Mouse (Mus musculus) cerebellum, postnatal 10 days (tissue): Measurements from ENCODE around the gene Cdhr2.
A peak's percentile ranks its signal among the peaks of the same experiment; 100 is the strongest.

Experiments
- DNase-seq, 2 experiments: peaks; one replicate each; pipeline ENCODE4 v3.0.0; 2021; ENCODE audit warnings: mixed read lengths in 2 of 2

Cdhr2 gene

DNA sequence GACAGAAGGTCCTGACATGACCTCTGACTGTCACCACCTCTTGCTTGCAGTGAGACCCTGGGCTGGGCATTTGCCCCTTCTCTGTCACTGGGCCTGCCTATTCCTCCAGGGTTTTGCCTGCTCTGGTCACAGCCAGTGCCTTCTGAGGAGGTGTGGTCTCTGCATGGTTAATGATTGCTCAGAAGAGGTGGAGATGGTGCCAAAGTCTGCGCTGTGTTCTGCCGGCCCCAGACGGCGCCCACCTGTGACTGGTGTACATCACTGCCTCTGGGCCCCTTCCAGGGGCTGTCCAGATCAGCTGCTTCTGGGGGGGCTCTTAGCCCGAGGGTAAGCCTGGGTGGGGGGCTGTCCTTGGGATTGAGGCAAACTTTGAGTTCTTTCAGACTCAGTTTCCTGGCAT, at the start of gene Cdhr2:
Gene Cdhr2, plus strand, starts transcription at position 219 of the 400 bp plus-strand sequence.
- DNase-seq: no peak

DNA sequence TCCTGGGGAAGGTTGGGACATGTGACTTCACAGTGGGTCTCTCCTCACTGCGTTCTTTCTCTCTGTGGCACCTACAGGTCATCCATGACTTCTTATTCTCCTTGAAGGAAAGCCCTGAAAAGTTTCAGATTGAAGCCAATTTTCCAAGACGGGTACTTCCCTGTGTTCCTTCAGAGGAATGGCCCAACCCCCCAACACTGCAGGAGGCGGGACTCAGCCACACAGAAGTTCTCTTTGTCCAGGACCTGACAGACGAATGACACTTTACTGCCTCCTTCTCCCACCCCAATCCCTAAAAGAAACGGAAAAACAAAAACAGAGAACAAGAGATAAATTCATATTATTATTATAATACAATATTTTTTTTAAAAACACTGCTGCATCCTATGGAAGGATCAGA, 40.4 kb upstream of the Cdhr2 start:
- no peak for DNase-seq

DNA sequence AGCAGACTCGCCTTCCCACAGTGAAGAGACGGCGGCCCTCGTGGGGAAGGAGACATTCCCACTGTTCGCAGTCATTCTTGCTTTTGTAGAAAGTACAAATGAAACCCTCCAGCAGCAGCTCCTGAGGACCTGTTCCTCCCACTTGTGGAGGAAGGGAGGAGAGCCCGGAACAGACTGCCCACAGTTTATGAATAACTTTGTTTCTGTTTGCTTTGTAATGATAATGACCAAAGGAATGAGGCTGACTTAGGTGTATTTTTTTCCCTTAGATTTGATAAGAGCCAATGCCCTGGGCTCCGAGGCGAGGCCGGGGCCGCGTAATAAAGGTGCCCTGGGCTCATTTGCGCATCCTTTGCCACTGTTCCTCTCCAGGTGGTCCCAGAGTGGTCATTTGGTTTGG, 39.9 kb upstream of the Cdhr2 start:
- DNase-seq: no peak

DNA sequence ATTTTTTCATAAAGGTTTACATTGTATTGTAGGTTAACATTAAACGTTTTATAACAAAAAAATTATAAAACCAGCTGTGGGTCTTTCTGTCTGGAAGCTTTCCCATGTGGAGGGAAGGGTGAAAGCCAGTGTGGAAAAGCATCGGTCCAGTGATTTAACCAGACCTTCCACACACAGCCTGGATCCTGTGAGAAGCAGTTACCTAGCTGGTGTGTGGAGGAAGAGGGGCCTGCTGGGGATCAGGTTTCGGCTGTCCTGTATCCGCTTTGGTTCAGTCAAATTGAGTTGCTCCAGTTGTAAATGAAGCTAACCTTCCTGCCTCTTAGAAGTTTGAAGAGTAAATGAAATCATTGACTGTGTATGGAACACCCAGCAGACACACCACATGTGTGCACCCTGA, 37.3 kb upstream of the Cdhr2 start:
- DNase-seq: no peak

DNA sequence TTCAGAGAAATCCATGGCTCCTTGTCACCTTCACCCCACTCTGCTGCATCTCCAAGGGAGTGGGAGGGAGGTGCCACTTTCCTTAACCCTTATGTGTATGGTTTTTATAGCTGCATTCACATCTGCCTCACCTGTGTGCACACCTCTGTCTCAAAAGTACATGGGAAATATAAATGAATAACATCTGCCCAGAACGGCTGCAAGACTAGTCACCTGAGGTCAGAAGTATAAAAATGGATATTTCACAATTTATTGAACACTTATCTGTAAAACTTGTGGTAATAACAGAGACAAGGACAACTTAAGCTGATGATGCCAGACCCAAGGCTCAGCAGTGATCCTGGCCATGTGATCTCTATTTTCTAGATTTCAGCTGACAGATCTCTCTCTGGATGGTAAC, 36.8 kb upstream of the Cdhr2 start:
- no peak for DNase-seq

DNA sequence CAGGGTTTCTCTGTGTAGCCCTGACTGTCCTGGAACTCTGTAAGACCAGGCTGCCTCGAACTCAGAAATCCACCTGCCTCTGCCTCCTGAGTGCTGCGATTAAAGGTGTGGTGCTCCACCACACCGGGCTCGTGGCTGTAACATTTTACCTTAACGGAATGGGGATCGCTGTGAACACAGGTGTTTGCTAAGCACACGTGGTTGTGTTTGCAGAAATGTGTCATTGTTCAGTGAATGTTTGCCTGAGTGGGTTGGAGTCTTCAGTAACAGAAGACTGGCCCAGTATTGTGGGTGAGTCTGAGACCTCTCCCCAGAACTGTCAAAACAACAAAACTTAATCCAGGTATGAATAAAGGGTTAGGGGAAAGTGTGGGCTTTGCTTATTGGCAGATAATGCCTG, 36.2 kb upstream of the Cdhr2 start:
- DNase-seq: no peak

DNA sequence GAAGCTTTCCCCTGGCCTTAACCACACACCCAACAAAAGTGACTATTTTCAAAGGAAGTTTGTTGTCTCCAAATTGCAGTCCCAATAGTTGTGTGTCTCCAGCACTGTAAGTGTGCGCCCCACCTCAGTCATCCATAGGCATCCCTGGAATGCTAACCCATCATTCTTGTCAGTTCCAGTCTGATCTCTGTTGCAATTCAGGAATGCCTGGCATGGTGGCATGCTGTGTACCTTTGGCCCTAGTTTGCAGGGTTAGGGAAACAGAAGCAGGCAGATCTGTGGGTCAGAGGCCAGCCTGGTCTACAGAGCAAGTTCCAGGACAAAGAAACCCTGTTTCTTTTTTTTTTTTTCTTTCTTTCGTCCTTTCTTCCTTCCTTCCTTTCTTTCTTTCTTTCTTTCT, 30.8 kb upstream of the Cdhr2 start:
- no peak for DNase-seq

DNA sequence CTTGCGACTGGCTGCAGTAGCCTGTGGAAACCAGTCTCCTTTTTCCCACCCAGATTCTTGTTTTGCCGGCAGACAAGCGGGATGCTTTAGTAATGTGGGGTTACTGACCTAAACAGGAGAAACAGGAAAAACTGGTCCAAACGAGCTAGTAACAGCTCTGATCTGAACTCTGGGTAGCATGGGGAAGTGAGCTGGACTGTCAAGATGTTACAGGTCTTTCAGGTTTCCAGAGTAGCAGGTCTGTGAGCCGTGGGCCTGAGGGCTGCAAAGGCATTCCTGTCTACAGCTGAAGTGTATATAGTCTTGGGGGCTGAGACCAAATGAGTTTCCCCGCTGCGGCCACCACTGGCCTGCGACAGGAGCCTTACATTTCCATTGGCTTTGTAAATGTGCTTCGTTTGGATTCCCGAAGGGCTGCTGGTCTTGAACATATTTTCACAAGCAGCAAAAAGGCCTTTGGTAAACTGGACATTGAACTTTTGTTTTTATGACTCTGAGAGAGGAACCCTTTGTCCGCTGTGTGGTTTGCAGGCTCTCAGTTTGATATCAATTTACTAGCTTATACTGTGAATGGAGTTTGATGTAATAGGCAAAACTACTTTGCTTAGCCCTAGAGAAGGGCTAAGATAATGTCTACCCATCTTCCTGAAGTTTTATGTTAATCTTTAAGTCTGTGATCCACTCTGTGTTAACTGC, 25.2 kb upstream of the Cdhr2 start:
- no peak for DNase-seq

DNA sequence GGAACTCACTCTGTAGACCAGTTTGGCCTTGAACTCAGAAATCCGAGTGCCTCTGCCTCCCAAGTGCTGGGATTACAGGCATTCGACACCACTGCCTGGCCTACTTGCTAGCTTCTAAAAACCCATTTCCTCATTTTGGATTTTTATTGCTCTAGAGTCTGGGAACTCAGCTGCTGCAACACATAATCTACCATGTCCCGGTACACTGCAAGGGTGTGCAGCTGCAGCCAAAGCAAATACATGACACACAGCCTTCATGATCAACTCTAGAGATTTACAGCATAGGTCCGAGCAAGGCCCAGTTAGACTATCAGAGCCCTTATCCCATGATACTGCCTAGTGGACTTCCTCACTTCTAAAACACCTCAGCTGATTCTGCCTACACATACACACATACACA, 23.0 kb upstream of the Cdhr2 start:
- DNase-seq: no peak

DNA sequence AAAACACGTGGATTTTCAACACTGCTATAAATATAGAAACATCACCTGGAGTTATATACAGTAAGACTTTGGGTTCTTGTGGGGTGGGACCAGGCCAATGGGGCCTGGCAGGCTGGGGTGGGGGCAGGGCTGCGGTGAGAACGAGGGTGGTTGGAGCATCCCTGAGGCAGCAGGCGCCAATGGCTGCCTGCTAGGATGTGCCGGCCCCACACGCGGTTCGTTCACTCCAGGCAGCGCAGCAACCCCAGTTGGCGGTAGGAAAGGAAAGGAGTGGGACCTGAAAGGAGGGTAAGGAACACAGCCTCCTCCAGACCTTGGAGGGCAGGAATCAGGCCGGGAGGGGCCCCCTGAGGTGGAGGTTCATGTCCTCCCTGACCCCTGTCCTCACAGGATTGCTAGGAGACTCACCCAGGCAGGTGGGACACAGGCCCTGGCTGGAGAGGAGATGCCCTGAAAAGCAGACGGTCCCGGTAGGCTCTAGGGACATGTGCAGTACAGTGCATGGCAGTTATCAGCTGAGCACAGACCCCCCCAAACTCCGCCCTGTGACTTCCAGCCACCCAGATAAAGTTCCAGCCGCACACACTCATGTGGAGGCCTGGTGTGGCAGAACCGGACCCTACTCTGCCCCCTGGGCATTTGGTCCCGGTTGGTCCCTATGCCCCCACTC, 20.9 kb upstream of the Cdhr2 start:
- no peak for DNase-seq

DNA sequence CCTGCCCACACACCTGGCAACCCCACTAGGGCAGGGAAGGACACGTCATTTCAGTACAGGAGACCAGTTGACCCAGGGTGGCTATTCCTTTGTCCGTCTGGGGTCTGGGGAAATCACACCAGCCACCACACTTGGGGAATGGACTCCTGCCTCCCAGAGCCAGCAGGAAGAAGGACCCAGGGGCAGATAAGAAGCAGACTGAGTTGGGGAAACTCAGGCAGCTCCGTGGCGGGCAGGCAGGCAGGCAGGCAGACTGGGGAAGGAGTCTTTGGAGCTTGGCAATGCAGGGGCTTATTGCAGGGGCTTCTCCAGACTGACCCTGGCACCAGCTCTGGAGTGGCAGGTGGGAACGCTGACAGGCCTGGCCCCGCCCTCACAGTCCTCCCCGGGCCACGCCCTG, 20.0 kb upstream of the Cdhr2 start:
- DNase-seq: no peak

DNA sequence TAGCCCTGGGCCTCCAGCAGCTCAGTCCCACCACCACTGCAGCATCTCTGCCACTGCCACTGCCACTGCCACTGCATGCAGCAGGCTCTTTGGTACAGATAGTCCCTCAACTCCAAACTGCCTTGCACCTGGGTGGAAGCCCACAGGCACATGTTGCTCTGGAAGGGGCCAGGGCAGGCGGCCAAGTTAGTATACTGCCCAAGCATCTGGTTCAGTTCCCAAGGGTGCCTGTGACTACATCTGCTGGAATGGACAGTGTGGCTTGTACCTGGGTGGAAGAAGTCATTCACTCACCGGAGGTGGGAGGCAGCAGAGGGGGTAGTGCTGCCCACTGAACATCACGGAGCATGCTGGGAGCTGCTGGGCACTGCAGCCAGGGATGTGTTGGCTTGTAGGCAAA, 18.0 kb upstream of the Cdhr2 start:
- no peak for DNase-seq

DNA sequence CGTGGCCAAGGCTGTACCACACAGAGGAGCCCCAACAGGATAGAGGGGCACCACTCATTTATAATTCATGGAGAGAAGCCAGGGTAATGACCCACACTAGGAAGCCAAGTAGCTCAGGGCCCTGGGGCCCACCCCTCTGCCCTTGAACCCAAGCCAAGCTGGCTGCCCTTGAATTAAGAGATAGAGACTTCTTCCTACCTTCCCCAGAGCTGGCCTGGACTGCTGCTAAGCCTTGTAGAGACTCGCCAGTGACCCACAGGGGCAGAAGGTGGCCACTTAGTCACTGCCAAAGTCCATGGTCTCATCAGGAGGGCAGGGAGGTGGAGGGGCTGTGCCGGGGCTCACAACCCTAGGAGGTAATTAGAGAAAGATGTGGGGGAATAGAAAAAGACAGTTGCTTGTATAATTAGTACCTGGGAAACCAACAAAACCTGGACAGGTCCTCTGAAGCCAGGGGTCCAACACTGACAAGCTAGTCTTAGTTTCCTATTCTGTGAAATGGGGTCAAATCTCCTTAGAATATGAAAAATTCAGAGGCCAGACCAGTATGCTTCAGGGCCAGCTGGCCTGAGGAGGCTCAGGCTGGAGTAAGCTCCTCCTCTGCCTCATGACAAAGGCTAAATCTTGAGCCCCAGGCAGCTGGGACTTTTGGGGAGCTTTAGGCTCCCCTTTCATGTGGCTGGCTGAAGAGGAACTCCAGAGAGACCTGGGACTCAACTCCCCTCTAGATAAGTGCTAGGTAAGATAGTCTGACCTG, 16.9 kb upstream of the Cdhr2 start:
- peak in 1 of 2 experiments; percentile 35 for DNase-seq

DNA sequence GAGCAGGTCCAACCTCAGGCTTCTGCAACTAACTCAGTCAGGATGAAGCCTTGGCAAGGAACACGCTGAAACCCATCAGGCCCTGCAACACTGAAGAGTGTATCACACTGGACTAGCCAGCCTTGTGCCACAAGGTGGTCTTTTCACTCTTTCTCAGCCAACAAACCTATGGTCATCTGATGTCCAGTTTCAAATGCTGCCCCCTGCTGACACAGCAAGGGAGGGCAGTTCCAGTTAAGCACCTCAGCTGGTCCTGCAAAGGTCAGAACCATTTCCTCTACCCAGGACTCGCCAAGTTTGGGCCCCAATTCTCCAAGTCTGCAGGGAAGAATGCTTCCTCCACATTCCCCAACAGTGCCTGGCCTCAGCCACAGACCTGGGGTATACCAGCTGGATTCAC, 16.1 kb upstream of the Cdhr2 start:
- DNase-seq: peak; percentile 70 to 78

DNA sequence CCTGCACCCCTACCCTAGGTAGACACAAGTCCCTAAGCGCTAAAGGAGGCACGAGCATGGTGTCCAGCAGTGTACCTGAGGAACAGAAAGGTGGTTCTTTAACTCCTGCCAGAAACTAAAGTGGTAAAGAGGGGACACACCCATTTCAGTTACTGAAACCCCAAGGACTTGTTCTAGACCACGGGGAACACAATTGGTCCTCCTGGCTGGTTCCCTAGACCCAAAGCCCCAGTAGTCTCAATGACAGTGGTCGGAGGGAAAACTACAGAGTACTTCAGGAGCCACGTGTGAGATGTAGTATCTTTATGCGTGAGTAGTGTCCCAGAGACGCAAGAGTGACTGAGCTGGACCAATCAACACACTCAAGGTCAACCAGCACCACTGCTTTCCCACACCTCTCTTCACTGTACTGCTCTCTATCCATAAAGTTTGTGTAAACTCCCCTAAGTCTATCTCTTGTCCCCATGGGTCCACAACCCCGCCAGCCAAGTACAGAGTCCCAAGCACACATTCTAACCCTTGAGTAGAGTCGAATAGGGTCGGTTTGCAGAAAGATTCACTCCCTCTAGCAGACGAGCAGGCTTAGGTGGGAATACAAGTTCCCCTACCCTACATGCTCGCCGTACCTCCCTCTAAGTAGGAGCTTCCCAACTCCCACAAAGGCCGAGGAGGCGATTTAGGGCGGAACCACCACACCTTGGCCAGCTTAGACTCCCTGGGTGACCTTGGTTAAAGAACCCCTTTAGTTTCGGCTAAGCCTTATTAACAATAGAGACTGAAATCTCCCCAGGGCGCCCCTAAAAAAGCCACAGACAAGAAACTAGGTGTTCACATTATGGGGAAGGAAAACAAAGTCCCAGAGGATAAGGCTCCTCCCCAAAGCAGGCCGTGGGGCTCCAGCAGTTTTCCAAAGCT, 14.9 kb upstream of the Cdhr2 start:
- peak in 1 of 2 experiments; percentile 29 for DNase-seq

DNA sequence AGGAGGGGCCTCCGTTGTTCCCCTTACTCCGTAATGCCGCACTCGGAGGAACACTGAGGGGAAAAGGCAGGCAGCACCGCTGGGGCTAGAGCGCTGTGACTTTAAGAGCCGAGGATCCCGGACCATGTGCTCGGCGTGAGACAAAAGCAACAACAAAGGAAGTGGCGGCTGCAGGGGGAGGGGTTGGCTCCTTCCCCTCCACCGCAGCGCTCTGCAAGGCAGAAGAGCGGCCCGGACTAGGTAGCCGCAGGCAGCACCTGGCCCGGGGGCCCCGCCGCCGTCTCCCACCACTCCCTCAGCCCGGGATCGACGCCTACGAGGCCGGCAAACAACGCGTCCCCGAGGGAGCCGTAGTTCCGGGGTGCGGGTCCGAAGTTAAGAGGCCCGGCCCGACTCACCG, 14.2 kb upstream of the Cdhr2 start:
- peak; percentile 84 to 87 for DNase-seq

DNA sequence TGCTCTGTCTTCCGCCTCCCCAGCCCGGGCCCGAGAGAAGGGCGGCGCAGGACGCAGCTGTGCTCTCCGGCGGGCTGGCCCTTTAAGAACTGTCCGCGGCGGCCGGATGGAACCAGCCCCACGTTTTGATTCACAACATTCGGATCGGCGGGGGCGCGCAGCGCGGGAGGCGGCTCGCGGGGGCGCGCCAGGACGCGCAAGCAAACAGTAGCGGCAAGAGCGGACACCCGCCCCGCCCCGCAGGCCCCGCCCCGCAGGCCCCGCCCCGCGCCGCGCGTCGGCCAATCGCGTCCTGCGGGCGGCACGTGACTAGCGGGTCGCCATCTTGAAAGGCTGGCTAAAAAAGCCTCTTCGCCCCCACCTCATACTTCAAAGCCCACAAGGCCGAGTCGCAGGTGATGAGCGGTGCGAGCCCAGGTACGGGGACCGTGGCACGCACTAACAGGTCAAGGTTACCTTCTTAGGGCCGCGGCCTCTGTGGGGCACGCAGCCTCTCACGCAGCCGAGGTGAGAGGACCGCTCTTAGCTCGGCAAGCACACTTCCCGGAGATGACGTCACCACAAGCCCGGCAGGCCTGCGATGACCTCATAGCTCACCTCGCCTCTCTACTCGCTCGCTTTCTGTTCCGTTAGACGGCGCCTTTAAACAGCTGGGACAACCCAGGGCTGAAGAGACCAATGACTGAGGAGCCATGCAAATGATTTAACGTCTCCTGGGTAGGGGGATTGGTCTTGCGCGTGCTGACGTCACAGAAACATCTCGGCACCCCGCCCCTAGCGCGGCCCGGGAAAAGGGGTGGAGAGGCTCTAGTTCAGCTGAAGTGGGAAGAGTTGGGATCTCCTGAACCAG, 13.5 kb upstream of the Cdhr2 start:
- DNase-seq: peak; percentile 99

DNA sequence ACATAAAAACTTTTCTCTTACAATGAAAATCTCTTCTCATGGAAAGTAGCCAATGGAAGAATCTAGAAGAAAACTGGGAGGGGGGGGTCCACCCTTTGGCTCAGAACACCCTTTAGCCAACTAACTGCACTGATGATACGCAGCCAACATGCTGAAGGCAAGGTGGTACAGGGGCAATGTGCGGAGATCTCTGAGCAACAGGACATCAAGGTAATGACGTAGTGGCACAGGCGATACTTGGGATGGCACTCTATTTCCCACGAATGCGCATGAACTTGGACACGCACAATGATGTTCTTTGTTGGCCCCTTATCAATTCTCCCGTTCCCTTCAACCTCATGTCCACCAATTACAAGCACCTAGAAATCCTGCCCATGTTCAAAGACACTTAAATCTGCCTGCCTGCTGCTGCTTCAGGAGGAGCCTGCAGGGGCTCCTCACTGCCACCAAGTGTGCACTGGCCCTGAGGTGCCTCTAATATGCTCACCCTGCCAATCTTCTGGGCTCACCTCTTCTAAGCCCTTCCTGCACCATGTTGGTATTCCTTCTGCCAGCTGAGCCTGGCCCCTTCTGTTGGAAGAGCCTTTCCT, 11.0 kb upstream of the Cdhr2 start:
- DNase-seq: no peak

DNA sequence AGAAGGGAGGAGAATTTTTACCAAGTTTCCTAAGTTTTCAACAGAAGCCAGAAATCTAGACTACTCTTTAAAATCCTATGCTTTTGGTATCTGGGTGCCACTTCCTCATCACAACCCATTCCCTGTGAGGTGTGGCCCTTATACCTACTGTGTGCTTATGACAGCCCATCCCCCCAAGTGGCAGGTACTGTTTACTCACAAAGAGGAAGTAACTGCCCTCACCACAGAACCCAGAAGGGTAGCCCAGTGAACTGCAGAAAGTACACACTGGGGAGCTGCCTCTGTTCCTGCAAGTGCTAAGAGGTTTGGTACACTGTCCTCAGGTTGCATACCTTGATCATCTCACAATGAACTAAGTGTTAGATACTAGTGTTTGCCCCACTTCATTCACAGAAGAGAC, 9.5 kb upstream of the Cdhr2 start:
- no peak for DNase-seq

DNA sequence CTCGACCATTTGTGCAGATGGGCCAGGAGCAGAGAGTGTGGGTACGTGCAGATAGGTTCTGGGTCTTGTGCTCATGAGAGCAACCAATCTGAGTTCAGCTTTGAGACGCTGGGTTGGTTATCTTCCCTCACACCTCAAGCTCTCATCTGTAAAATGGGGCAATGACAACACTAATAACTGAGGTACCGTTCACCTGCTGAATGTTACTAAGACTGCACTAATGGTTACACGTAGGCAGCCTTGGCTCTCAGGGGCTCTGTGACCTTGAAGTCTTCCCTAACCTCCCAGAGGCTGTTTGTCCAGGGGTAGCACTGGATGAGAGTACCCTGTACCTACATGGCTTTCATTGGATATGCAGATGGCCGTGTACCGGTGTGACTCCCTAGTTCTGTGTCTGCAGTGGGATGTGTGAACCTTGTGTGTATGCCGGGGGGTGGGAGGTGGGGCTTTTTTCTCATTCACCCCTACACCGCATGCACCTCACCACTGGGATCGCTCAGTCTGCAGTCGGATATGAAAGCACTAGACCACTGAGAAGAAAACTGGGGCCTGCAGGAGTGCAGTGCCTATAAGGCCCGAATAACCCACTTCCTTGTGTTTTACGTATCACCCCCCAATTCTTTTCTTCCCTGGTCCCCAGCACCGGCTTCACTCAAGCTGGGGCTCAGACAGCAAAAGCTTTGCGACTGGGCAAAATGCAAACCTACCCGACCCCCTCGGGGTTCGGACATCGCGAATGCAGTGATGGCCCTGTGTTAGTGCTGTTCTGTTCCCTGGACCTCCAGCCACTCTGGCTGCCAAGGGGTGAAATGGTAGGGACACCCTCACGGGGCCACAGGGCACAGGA, 8.3 kb upstream of the Cdhr2 start:
- no peak for DNase-seq
